Mouse (Mus musculus) myocyte (in vitro differentiated cells): Measurements from ENCODE around the gene Sox15. TPM values are rescaled to one million over a fixed set of nuclear protein-coding genes. Genes with fewer than 3 reads are reported as not detected.
A peak's percentile ranks its signal among the peaks of the same experiment; 100 is the strongest.

Experiments
- H3K27me3 ChIP-seq: one replicate; pipeline ENCODE4 v1.6.1; 2011; ENCODE audit not compliant: control insufficient read depth, insufficient read depth, insufficient read length
- H3K36me3 ChIP-seq: one replicate; pipeline ENCODE4 v1.6.1; 2011; ENCODE audit not compliant: control insufficient read depth, insufficient read depth
- H3K4me2 ChIP-seq: one replicate; pipeline ENCODE4 v1.6.1; 2011; ENCODE audit warnings: low read depth, control low read depth
- H3K4me3 ChIP-seq: one replicate; pipeline ENCODE4 v1.5.1; 2011; ENCODE audit warnings: mild to moderate bottlenecking, control low read depth, moderate library complexity
- H3K79me2 ChIP-seq: one replicate; pipeline ENCODE4 v1.6.1; 2011; ENCODE audit not compliant: control insufficient read depth, insufficient read depth
- H3ac ChIP-seq: one replicate; pipeline ENCODE4 v1.6.1; 2011; ENCODE audit not compliant: control insufficient read depth, insufficient read length
- CEBPB ChIP-seq: IDR thresholded peaks from 2 replicates; pipeline ENCODE4 v1.6.1; 2011; ENCODE audit warnings: mild to moderate bottlenecking, moderate library complexity; ENCODE audit not compliant: poor library complexity, insufficient read depth, severe bottlenecking
- E2F4 ChIP-seq: IDR thresholded peaks from one replicate; pipeline ENCODE4 v1.6.1; 2011; ENCODE audit warnings: mild to moderate bottlenecking, control low read depth, moderate library complexity; ENCODE audit not compliant: insufficient read depth
- MAX ChIP-seq: IDR thresholded peaks from one replicate; pipeline ENCODE4 v1.6.1; 2011; ENCODE audit warnings: low read depth, mild to moderate bottlenecking, control low read depth
- MYOD1 ChIP-seq, 3 experiments: IDR thresholded peaks; one replicate each; pipeline ENCODE4 v1.6.1; 2011; ENCODE audit warnings: control low read depth in 2 of 3, low read depth in 2 of 3, mild to moderate bottlenecking in 2 of 3, moderate library complexity in 1 of 3; ENCODE audit not compliant: insufficient read length in 2 of 3, control insufficient read depth in 1 of 3
- MYOG ChIP-seq, 3 experiments: IDR thresholded peaks; one replicate each; pipeline ENCODE4 v1.6.1; 2011; ENCODE audit warnings: control low read depth in 2 of 3, low read depth in 2 of 3, mild to moderate bottlenecking in 2 of 3; ENCODE audit not compliant: insufficient read length in 2 of 3, control insufficient read depth in 1 of 3, insufficient read depth in 1 of 3
- POLR2A ChIP-seq: IDR thresholded peaks from one replicate; pipeline ENCODE4 v1.6.1; 2011; ENCODE audit warnings: low read depth, mild to moderate bottlenecking, control low read depth, moderate library complexity; ENCODE audit not compliant: insufficient read length
- POLR2AphosphoS2 ChIP-seq: IDR thresholded peaks from one replicate; pipeline ENCODE4 v1.6.1; 2011; ENCODE audit warnings: low read depth, control low read depth; ENCODE audit not compliant: insufficient read length
- REST ChIP-seq: IDR thresholded peaks from one replicate; pipeline ENCODE4 v1.6.1; 2011; ENCODE audit warnings: mild to moderate bottlenecking, control low read depth, moderate library complexity; ENCODE audit not compliant: insufficient read depth, insufficient read length
- SRF ChIP-seq: IDR thresholded peaks from one replicate; pipeline ENCODE4 v1.6.1; 2011; ENCODE audit warnings: low read depth; ENCODE audit not compliant: control insufficient read depth, insufficient read length
- TCF12 ChIP-seq: IDR thresholded peaks from one replicate; pipeline ENCODE4 v1.6.1; 2011; ENCODE audit warnings: mild to moderate bottlenecking, control low read depth; ENCODE audit not compliant: poor library complexity, insufficient read depth, severe bottlenecking
- TCF3 ChIP-seq: IDR thresholded peaks from one replicate; pipeline ENCODE4 v1.6.1; 2011; ENCODE audit warnings: low read depth, control low read depth; ENCODE audit not compliant: insufficient read length
- USF1 ChIP-seq: IDR thresholded peaks from one replicate; pipeline ENCODE4 v1.6.1; 2011; ENCODE audit warnings: low read depth, mild to moderate bottlenecking, control low read depth, moderate library complexity
- polyA plus RNA-seq: library from polyadenylated mRNA; unstranded; fragments of >200 nt; fragmentation: generic; extraction: Trizol; gene quantifications from one replicate; pipeline ENCODE4 v1.2.1, GENCODE M21; 2012; ENCODE audit warnings: missing spikeins

Sox15 gene
- polyA plus RNA-seq: 0.07 TPM

- no peak for TF ChIP-seq MAX
- no peak for TF ChIP-seq SRF
- TF ChIP-seq POLR2A: no peak
- TF ChIP-seq TCF12: no peak
- TF ChIP-seq E2F4: no peak
- no peak within 1 kb of the TSS for H3K4me3 ChIP-seq
These were observed at the start of gene Sox15 for GRCm38 (mm10) chr11:69655264-69656064. Gene Sox15, plus strand, starts transcription at chr11:69655314.

DNA sequence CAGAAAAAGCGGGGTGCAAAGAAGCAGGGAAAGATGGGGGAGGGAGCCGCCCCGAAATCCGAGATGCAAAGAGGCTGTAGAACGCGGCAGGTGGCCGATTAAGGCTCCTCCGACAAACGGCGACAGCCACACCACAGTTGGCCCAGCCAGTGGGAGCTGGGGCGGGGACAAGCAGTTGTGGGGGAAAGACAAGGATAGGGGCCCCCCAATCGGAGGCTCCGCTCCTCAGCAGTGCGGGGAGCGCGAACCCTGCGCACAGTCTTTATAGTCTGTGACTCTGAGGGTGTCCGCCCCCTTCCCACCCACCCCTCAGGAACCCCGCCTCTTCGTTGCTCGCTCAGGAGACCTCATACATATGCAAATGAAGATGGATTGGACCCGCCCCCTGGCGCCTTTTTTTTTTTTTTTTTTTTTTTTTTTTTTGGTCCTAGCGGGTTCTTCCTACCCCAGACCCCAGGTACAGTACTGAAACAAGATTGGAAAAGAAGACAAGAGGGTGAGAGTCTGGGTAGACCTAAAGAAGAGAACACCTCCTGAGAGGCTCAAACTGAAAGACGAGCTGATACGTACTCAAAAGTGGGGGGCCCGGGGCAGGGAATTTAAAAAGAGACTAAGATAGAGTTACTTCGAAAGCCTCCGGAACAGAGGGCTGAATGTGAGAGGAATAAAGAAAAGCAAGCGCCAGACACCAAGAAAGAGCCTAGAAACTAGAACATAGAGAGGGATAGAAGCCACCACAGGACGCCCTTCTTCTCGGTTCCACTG lies 49.2 kb upstream of the Sox15 start, which contains the start of gene Atp1b2:
Gene Atp1b2 (minus strand): TSS at position 217 of the 765 bp plus-strand sequence.
- Histone ChIP-seq H3K4me2 (peak within 1 kb of the TSS; percentile 99), H3ac (peak within 1 kb of the TSS; percentile 10), H3K4me3 (peak within 1 kb of the TSS; percentile 24), H3K79me2 (no peaks in the 10 kb centered on the region), H3K36me3 (no peaks in the 10 kb centered on the region), H3K27me3 (peaks cover 27% of the 10 kb centered on the region)
- TF ChIP-seq MYOG (IDR thresholded peaks at IDR 0.05; ENCODE audit: control insufficient read depth in 1 of 3, insufficient read depth in 1 of 3, insufficient read length in 2 of 3, low read depth in 2 of 3): peak in 1 of 3 experiments; percentile 55
- peak; percentile 57 for TF ChIP-seq POLR2A
- peak in 2 of 3 experiments; percentile 18 to 59 for TF ChIP-seq MYOD1 (IDR thresholded peaks at IDR 0.05; ENCODE audit: control insufficient read depth in 1 of 3, insufficient read length in 2 of 3, low read depth in 2 of 3)
- no peak for TF ChIP-seq MAX

More at GRCm38 (mm10) chr11:69655264-69656064, at the start of gene Sox15:
- peaks cover 10% of the 10 kb centered on the region for H3K36me3 ChIP-seq
- H3K4me2 ChIP-seq: no peak within 1 kb of the TSS
- H3K79me2 ChIP-seq: peaks cover 9% of the 10 kb centered on the region
- H3ac ChIP-seq: no peak within 1 kb of the TSS
- no peaks in the 10 kb centered on the region for H3K27me3 ChIP-seq

- H3ac ChIP-seq: no peak overlapping the region
- H3K36me3 ChIP-seq: no peaks in the 10 kb centered on the region
- TF ChIP-seq MAX: no peak
- TF ChIP-seq CEBPB: no peak
- no peak for TF ChIP-seq SRF
- TF ChIP-seq MYOD1 (IDR thresholded peaks at IDR 0.05; ENCODE audit: control insufficient read depth in 1 of 3, insufficient read length in 2 of 3, low read depth in 2 of 3): no peak
- no peak for TF ChIP-seq USF1
- no peak for TF ChIP-seq TCF12
- no peak for TF ChIP-seq REST
- TF ChIP-seq POLR2A: no peak
- TF ChIP-seq POLR2AphosphoS2: no peak
- no peak for TF ChIP-seq MYOG (IDR thresholded peaks at IDR 0.05; ENCODE audit: control insufficient read depth in 1 of 3, insufficient read depth in 1 of 3, insufficient read length in 2 of 3, low read depth in 2 of 3)
- TF ChIP-seq E2F4: no peak
- H3K4me2 ChIP-seq: peak overlapping the region; percentile 99
- no peaks in the 10 kb centered on the region for H3K79me2 ChIP-seq
- H3K27me3 ChIP-seq: peaks cover 27% of the 10 kb centered on the region
- peak overlapping the region; percentile 24 for H3K4me3 ChIP-seq
These were observed 48.7 kb upstream of the Sox15 start for GRCm38 (mm10) chr11:69606491-69606795.

DNA sequence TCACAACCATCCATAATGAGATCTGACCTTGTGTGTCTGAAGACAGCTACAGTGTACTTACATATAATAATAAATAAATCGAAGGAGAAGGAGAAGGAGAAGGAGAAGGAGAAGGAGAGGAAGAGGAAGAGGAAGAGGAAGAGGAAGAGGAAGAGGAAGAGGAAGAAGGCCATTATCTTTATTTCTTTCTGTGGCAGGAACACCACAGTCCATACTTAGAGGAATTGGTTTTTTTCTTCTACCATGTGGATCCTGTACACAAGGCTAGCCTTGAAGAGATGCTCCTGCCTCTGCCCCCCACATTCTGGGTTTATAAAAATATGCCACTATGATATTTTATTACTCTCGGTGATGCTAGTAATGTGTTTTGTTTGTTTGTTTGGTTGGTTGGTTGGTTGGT lies 48.3 kb upstream of the Sox15 start:
- TF ChIP-seq POLR2A (no peak), TCF3 (no peak), MYOG (IDR thresholded peaks at IDR 0.05; ENCODE audit: control insufficient read depth in 1 of 3, insufficient read depth in 1 of 3, insufficient read length in 2 of 3, low read depth in 2 of 3) (no peak), MYOD1 (IDR thresholded peaks at IDR 0.05; ENCODE audit: control insufficient read depth in 1 of 3, insufficient read length in 2 of 3, low read depth in 2 of 3) (no peak), SRF (no peak), USF1 (no peak), MAX (no peak), E2F4 (no peak), POLR2AphosphoS2 (no peak), TCF12 (no peak), REST (no peak), CEBPB (no peak)
- H3ac ChIP-seq: no peak overlapping the region
- no peak overlapping the region for H3K4me3 ChIP-seq
- no peak overlapping the region for H3K4me2 ChIP-seq
- H3K79me2 ChIP-seq: no peaks in the 10 kb centered on the region
- H3K36me3 ChIP-seq: no peaks in the 10 kb centered on the region
- H3K27me3 ChIP-seq: peaks cover 27% of the 10 kb centered on the region

DNA sequence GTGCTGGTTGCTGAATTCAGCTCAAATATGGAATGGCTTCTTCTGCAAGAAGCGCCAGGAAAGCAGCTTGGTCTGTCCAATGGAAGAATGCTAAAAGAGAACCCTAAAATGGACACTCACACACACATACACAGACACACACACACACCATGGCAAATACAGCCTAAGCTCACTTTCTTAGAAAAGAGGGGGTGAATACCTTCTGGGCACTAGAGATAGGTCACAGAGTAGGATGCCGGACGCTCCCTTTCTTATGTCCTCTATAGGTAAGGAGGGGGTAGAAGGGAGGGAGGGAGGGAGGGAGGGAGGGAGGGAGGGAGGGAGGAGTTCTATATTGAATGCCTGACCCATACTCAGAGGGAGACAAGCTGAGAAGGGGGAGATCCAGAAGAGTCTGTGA lies 46.6 kb upstream of the Sox15 start:
- no peak for TF ChIP-seq MYOG (IDR thresholded peaks at IDR 0.05; ENCODE audit: control insufficient read depth in 1 of 3, insufficient read depth in 1 of 3, insufficient read length in 2 of 3, low read depth in 2 of 3)
- TF ChIP-seq CEBPB: no peak
- no peak for TF ChIP-seq REST
- no peak for TF ChIP-seq TCF3
- no peak for TF ChIP-seq POLR2A
- no peak for TF ChIP-seq MAX
- TF ChIP-seq MYOD1 (IDR thresholded peaks at IDR 0.05; ENCODE audit: control insufficient read depth in 1 of 3, insufficient read length in 2 of 3, low read depth in 2 of 3): no peak
- TF ChIP-seq E2F4: no peak
- TF ChIP-seq TCF12: no peak
- TF ChIP-seq USF1: no peak
- no peak for TF ChIP-seq SRF
- no peak for TF ChIP-seq POLR2AphosphoS2
- no peak overlapping the region for H3K4me3 ChIP-seq
- H3K36me3 ChIP-seq: no peaks in the 10 kb centered on the region

More for the DNA sequence above, 46.6 kb upstream of the Sox15 start:
- Histone ChIP-seq H3ac (no peak overlapping the region), H3K79me2 (no peaks in the 10 kb centered on the region), H3K27me3 (peaks cover 24% of the 10 kb centered on the region), H3K4me2 (no peak overlapping the region)
